Mouse (Mus musculus): Measurements from ENCODE around the gene Gm6358. TPM values are rescaled to one million over a fixed set of nuclear protein-coding genes. Genes with fewer than 3 reads are reported as not detected.
"Not testable (repeated sequence)": the region's sequence is repeated elsewhere in the genome, so short reads cannot be mapped to it uniquely, and the experiment has no call there.

Gene Gm6358
- polyA plus RNA-seq (2014; fragmentation: Nextera tagmentation; extraction: Ambion mirVana), result not detected in 2 replicates

- Histone ChIP-seq H3K4me2 (replicated peaks; ENCODE audit: low read depth, low read length) (no peak within 1 kb of the TSS), H3K9ac (ENCODE audit: low read depth, low read length) (no peak within 1 kb of the TSS), H3K9me3 (ENCODE audit: control insufficient read depth, low read length) (no peaks in the 10 kb centered on the region), H3K4me3 (ENCODE audit: low read depth, low read length) (no peak within 1 kb of the TSS), H3K27me3 (ENCODE audit: control insufficient read depth, insufficient read depth, low read length) (no peaks in the 10 kb centered on the region), H3K27ac (ENCODE audit: low read depth, low read length) (no peak within 1 kb of the TSS), H3K4me1 (replicated peaks; ENCODE audit: control insufficient read depth, insufficient read depth, low read length) (no peaks in the 10 kb centered on the region), H3K36me3 (ENCODE audit: control insufficient read depth, insufficient read depth, low read length) (no peaks in the 10 kb centered on the region)
- no peak for DNase-seq (ENCODE audit: low spot score)
- no peak for ATAC-seq (ENCODE audit: low FRiP score)
- WGBS, result 97% methylated on average over 1 of the region's 1 CpGs
Observed at GRCm38 (mm10) chr16:89140551-89140950, at the start of gene Gm6358. Gene Gm6358 (plus strand): TSS chr16:89140851.

GRCm38 (mm10) chr16:89150786-89151185 is 10.1 kb downstream of the Gm6358 start, which contains the start of gene Gm10061:
Gene Gm10061 (plus strand): TSS chr16:89151086.
- WGBS, result 95% methylated on average over 1 of the region's 1 CpGs
- DNase-seq (ENCODE audit: low spot score), result no peak

GRCm38 (mm10) chr16:89157652-89158051 is 17.0 kb downstream of the Gm6358 start, which contains the start of gene Gm9789:
Gene Gm9789 (plus strand): TSS chr16:89157952.
- DNase-seq (ENCODE audit: low spot score), result no peak
- Histone ChIP-seq H3K9me3 (ENCODE audit: control insufficient read depth, low read length) (no peaks in the 10 kb centered on the region), H3K36me3 (ENCODE audit: control insufficient read depth, insufficient read depth, low read length) (no peaks in the 10 kb centered on the region), H3K27ac (ENCODE audit: low read depth, low read length) (no peak within 1 kb of the TSS), H3K9ac (ENCODE audit: low read depth, low read length) (no peak within 1 kb of the TSS), H3K27me3 (ENCODE audit: control insufficient read depth, insufficient read depth, low read length) (no peaks in the 10 kb centered on the region), H3K4me2 (replicated peaks; ENCODE audit: low read depth, low read length) (no peak within 1 kb of the TSS), H3K4me1 (replicated peaks; ENCODE audit: control insufficient read depth, insufficient read depth, low read length) (no peaks in the 10 kb centered on the region), H3K4me3 (ENCODE audit: low read depth, low read length) (no peak within 1 kb of the TSS)
- 82% methylated on average over 4 of the region's 4 CpGs for WGBS
- no peak for ATAC-seq (ENCODE audit: low FRiP score)

More at GRCm38 (mm10) chr16:89150786-89151185, 10.1 kb downstream of the Gm6358 start, which contains the start of gene Gm10061:
- Histone ChIP-seq H3K4me1 (replicated peaks; ENCODE audit: control insufficient read depth, insufficient read depth, low read length) (no peaks in the 10 kb centered on the region), H3K4me2 (replicated peaks; ENCODE audit: low read depth, low read length) (no peak within 1 kb of the TSS), H3K9ac (ENCODE audit: low read depth, low read length) (no peak within 1 kb of the TSS), H3K4me3 (ENCODE audit: low read depth, low read length) (no peak within 1 kb of the TSS), H3K36me3 (ENCODE audit: control insufficient read depth, insufficient read depth, low read length) (no peaks in the 10 kb centered on the region), H3K27ac (ENCODE audit: low read depth, low read length) (no peak within 1 kb of the TSS), H3K27me3 (ENCODE audit: control insufficient read depth, insufficient read depth, low read length) (no peaks in the 10 kb centered on the region), H3K9me3 (ENCODE audit: control insufficient read depth, low read length) (no peaks in the 10 kb centered on the region)
- no peak for ATAC-seq (ENCODE audit: low FRiP score)

- not testable (repeated sequence) for H3K9me3 ChIP-seq (ENCODE audit: control insufficient read depth, low read length); H3K4me2 ChIP-seq (replicated peaks; ENCODE audit: low read depth, low read length); H3K27ac ChIP-seq (ENCODE audit: low read depth, low read length); H3K9ac ChIP-seq (ENCODE audit: low read depth, low read length); H3K27me3 ChIP-seq (ENCODE audit: control insufficient read depth, insufficient read depth, low read length); ATAC-seq (ENCODE audit: low FRiP score); H3K4me1 ChIP-seq (replicated peaks; ENCODE audit: control insufficient read depth, insufficient read depth, low read length); H3K36me3 ChIP-seq (ENCODE audit: control insufficient read depth, insufficient read depth, low read length); H3K4me3 ChIP-seq (ENCODE audit: low read depth, low read length); DNase-seq (ENCODE audit: low spot score)
Observed at GRCm38 (mm10) chr16:89169190-89169589, 28.5 kb downstream of the Gm6358 start, which contains the start of gene Gm7735. Gene Gm7735 (plus strand): TSS chr16:89169490.

- 88% methylated on average over 2 of the region's 2 CpGs for WGBS
Observed at GRCm38 (mm10) chr16:89174435-89174834, 33.8 kb downstream of the Gm6358 start, which contains the start of gene 1110057P08Rik. Gene 1110057P08Rik (plus strand): TSS chr16:89174735.

GRCm38 (mm10) chr16:89188621-89189020 is 48.0 kb downstream of the Gm6358 start:
- H3K27ac ChIP-seq (ENCODE audit: low read depth, low read length), result no peak overlapping the region
- no peaks in the 10 kb centered on the region for H3K27me3 ChIP-seq (ENCODE audit: control insufficient read depth, insufficient read depth, low read length)
- no peaks in the 10 kb centered on the region for H3K4me1 ChIP-seq (replicated peaks; ENCODE audit: control insufficient read depth, insufficient read depth, low read length)
- H3K9me3 ChIP-seq (ENCODE audit: control insufficient read depth, low read length), result no peaks in the 10 kb centered on the region
- no peak overlapping the region for H3K4me2 ChIP-seq (replicated peaks; ENCODE audit: low read depth, low read length)
- H3K9ac ChIP-seq (ENCODE audit: low read depth, low read length), result no peak overlapping the region
- DNase-seq (ENCODE audit: low spot score) (no peak), ATAC-seq (ENCODE audit: low FRiP score) (no peak)
- H3K36me3 ChIP-seq (ENCODE audit: control insufficient read depth, insufficient read depth, low read length), result no peaks in the 10 kb centered on the region
- 87% methylated on average over 4 of the region's 4 CpGs for WGBS
- H3K4me3 ChIP-seq (ENCODE audit: low read depth, low read length), result no peak overlapping the region

More at GRCm38 (mm10) chr16:89174435-89174834, 33.8 kb downstream of the Gm6358 start, which contains the start of gene 1110057P08Rik:
- Histone ChIP-seq H3K9ac (ENCODE audit: low read depth, low read length) (no peak within 1 kb of the TSS), H3K4me2 (replicated peaks; ENCODE audit: low read depth, low read length) (no peak within 1 kb of the TSS), H3K9me3 (ENCODE audit: control insufficient read depth, low read length) (no peaks in the 10 kb centered on the region), H3K27me3 (ENCODE audit: control insufficient read depth, insufficient read depth, low read length) (no peaks in the 10 kb centered on the region), H3K4me3 (ENCODE audit: low read depth, low read length) (no peak within 1 kb of the TSS), H3K27ac (ENCODE audit: low read depth, low read length) (no peak within 1 kb of the TSS), H3K36me3 (ENCODE audit: control insufficient read depth, insufficient read depth, low read length) (no peaks in the 10 kb centered on the region), H3K4me1 (replicated peaks; ENCODE audit: control insufficient read depth, insufficient read depth, low read length) (no peaks in the 10 kb centered on the region)
- no peak for ATAC-seq (ENCODE audit: low FRiP score)
- no peak for DNase-seq (ENCODE audit: low spot score)

Other genes starting within 250 kb of the Gm6358 start
- not detected in 2 replicates for gene Krtap19-5, start 244.4 kb upstream of the Gm6358 start, polyA plus RNA-seq (2014; fragmentation: Nextera tagmentation; extraction: Ambion mirVana)
- not detected in 2 replicates for gene Krtap19-9b, start 208.6 kb upstream of the Gm6358 start, polyA plus RNA-seq (2014; fragmentation: Nextera tagmentation; extraction: Ambion mirVana)
- gene Krtap16-3, start 178.0 kb upstream of the Gm6358 start, polyA plus RNA-seq (2014; fragmentation: Nextera tagmentation; extraction: Ambion mirVana), result not detected in 2 replicates
- gene Krtap22-2, start 130.1 kb upstream of the Gm6358 start, polyA plus RNA-seq (2014; fragmentation: Nextera tagmentation; extraction: Ambion mirVana), result not detected in 2 replicates
- not detected in 2 replicates for gene Gm10229, start 125.6 kb upstream of the Gm6358 start, polyA plus RNA-seq (2014; fragmentation: Nextera tagmentation; extraction: Ambion mirVana)
- not detected in 2 replicates for gene Krtap6-1, start 109.2 kb upstream of the Gm6358 start, polyA plus RNA-seq (2014; fragmentation: Nextera tagmentation; extraction: Ambion mirVana)
- not detected in 2 replicates for gene Gm10228, start 99.4 kb upstream of the Gm6358 start, polyA plus RNA-seq (2014; fragmentation: Nextera tagmentation; extraction: Ambion mirVana)
- gene Krtap6-5, start 93.0 kb upstream of the Gm6358 start, polyA plus RNA-seq (2014; fragmentation: Nextera tagmentation; extraction: Ambion mirVana), result not detected in 2 replicates
- not detected in 2 replicates for gene 1110025L11Rik, start 76.8 kb upstream of the Gm6358 start, polyA plus RNA-seq (2014; fragmentation: Nextera tagmentation; extraction: Ambion mirVana)
- gene Krtap6-3, start 56.8 kb upstream of the Gm6358 start, polyA plus RNA-seq (2014; fragmentation: Nextera tagmentation; extraction: Ambion mirVana), result not detected in 2 replicates
- not detected in 2 replicates for gene Gm10061, start 10.2 kb downstream of the Gm6358 start, polyA plus RNA-seq (2014; fragmentation: Nextera tagmentation; extraction: Ambion mirVana)
- not detected in 2 replicates for gene Gm9789, start 17.1 kb downstream of the Gm6358 start, polyA plus RNA-seq (2014; fragmentation: Nextera tagmentation; extraction: Ambion mirVana)
- not detected in 2 replicates for gene Gm7735, start 28.6 kb downstream of the Gm6358 start, polyA plus RNA-seq (2014; fragmentation: Nextera tagmentation; extraction: Ambion mirVana)
- gene 1110057P08Rik, start 33.9 kb downstream of the Gm6358 start, polyA plus RNA-seq (2014; fragmentation: Nextera tagmentation; extraction: Ambion mirVana), result not detected in 2 replicates
- not detected in 2 replicates for gene Krtap20-2, start 65.0 kb downstream of the Gm6358 start, polyA plus RNA-seq (2014; fragmentation: Nextera tagmentation; extraction: Ambion mirVana)